Mouse (Mus musculus) limb, embryonic 14.5 days (tissue): ENCODE data around the gene Anks1b. TPM values are rescaled to one million over a fixed set of nuclear protein-coding genes. Genes with fewer than 3 reads are reported as not detected.
"Not testable (repeated sequence)": the region's sequence is repeated elsewhere in the genome, so short reads cannot be mapped to it uniquely, and the experiment has no call there.

Source experiments
- ATAC-seq: fragments of 200-750 bp; cut with Nextera tagmentation; 2 replicates; pipeline ENCODE4 v1.8.0; 2017; ENCODE audit warnings: low read depth, moderate number of reproducible peaks, moderate TSS enrichment; ENCODE audit not compliant: low FRiP score
- DNase-seq: peaks from one replicate; pipeline ENCODE4 v3.0.0-alpha.2; 2015; ENCODE audit warnings: low spot score
- H3K27ac ChIP-seq: fragments of 300-500 bp; sonication (generic); replicated peaks from 2 replicates; pipeline ENCODE4 v1.5.1; 2014; ENCODE audit warnings: low read depth, mild to moderate bottlenecking, low read length, moderate library complexity, mixed read lengths
- H3K27me3 ChIP-seq: fragments of 300-500 bp; sonication (generic); 2 replicates; pipeline ENCODE4 v1.6.1; 2014; ENCODE audit warnings: low read length, mixed read lengths; ENCODE audit not compliant: control insufficient read depth, insufficient read depth
- H3K36me3 ChIP-seq: fragments of 300-500 bp; sonication (generic); 2 replicates; pipeline ENCODE4 v1.6.1; 2014; ENCODE audit warnings: mild to moderate bottlenecking, low read length, moderate library complexity, mixed read lengths; ENCODE audit not compliant: control insufficient read depth, insufficient read depth
- H3K4me1 ChIP-seq: fragments of 300-500 bp; sonication (generic); 2 replicates; pipeline ENCODE4 v1.6.1; 2014; ENCODE audit warnings: antibody characterized with exemption, low read length, mixed read lengths; ENCODE audit not compliant: control insufficient read depth, insufficient read depth
- H3K4me2 ChIP-seq: fragments of 300-500 bp; sonication (generic); replicated peaks from 2 replicates; pipeline ENCODE4 v1.6.1; 2014; ENCODE audit warnings: low read depth, mild to moderate bottlenecking, low read length, moderate library complexity; ENCODE audit not compliant: severe bottlenecking
- H3K4me3 ChIP-seq: fragments of 300-500 bp; sonication (generic); replicated peaks from 2 replicates; pipeline ENCODE4 v1.5.1; 2014; ENCODE audit warnings: low read length
- H3K9ac ChIP-seq: fragments of 300-500 bp; sonication (generic); 2 replicates; pipeline ENCODE4 v1.6.1; 2014; ENCODE audit warnings: mild to moderate bottlenecking, low read depth, low read length, moderate library complexity; ENCODE audit not compliant: severe bottlenecking
- H3K9me3 ChIP-seq: fragments of 300-500 bp; sonication (generic); 2 replicates; pipeline ENCODE4 v1.6.1; 2016; ENCODE audit warnings: low read length; ENCODE audit not compliant: control insufficient read depth
- POLR2A ChIP-seq: fragments of 200-500 bp; IDR thresholded peaks from 2 replicates; pipeline ENCODE4 v1.8.0; 2012; ENCODE audit warnings: inconsistent platforms, mild to moderate bottlenecking, moderate library complexity, borderline replicate concordance; ENCODE audit not compliant: insufficient read depth, insufficient read length; ENCODE audit errors: extremely low read depth
- WGBS: fragments of 180-500 bp; shearing (Covaris S2); extraction: QIAGEN DNeasy Blood & Tissue Kit; methylation state at CpG from one replicate; pipeline ENCODE4 v1.1.7; 2014; 5-methylcytosine and 5-hydroxymethylcytosine counted together
- polyA plus RNA-seq, 2 experiments: library from polyadenylated mRNA; depleted of rRNA in 1 of 2; stranded (reverse) in 1 of 2; unstranded in 1 of 2; fragments of >200 nt; fragmentation: Nextera tagmentation in 1 of 2; extraction: Ambion mirVana in 1 of 2; gene quantifications; 2 replicates each; pipeline versions ENCODE4 v1.2.1 to v1.2.3; 2012 to 2014

Anks1b gene
- polyA plus RNA-seq, 2 experiments = 2.6 to 4.3 TPM

DNA sequence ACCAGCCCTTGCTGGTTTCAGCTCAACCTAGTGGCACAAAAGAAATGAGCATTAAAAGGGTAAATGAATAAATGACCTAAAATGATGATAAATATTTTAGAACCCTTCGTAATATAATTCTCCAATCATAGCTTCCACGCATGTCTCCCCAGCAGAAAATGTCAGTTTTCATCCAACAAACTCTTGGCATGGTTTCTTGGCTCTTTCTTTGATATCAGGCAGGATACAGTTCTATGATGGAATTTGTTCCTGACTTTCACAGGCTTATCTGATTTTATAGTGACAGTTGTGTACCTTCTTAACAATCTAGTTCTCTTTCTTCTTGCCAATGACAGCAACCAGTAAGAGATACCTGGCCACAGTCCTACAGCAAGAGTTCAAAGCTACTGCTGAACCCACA, 743.3 kb downstream of the Anks1b start:
- Histone ChIP-seq H3K4me2 (no peak overlapping the region), H3K4me1 (no peaks in the 10 kb centered on the region), H3K36me3 (no peaks in the 10 kb centered on the region), H3K9ac (no peak overlapping the region), H3K27me3 (no peaks in the 10 kb centered on the region), H3K9me3 (no peaks in the 10 kb centered on the region), H3K4me3 (no peak overlapping the region), H3K27ac (no peak overlapping the region)
- ATAC-seq = no peak
- TF ChIP-seq POLR2A = no peak
- DNase-seq = no peak
- WGBS = 91% methylated on average over 2 of the region's 2 CpGs

DNA sequence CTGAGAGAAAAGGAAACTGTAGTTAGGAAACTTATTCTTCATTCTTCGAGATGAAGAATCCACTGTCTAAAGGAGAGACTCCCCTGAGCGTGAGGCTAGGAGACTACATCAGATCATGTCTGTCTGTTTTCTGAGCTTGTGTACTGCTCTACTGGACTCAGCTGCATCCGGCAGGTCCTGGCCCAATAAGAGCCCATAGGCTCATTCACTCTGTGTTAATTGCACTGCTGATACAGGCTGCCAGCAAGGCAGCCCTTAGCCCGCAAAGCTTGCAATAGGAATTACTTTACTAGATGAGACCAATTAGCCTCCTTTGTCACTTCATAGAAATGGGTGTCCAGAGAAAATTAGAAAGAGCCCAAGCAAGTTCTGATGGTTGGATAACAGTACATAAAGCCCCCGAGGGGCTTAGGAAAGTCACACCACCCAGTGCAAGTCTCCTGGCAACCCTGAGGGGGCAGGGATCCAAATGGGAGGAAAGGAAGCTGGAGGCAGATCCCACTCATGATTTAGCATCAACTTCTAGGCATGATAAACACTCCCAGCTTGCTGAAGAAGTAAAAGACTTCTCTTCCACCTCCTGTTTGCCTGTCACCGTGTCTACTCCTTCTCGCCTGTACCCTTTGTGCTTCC, 744.5 kb downstream of the Anks1b start:
- no peaks in the 10 kb centered on the region for H3K36me3 ChIP-seq
- no peak overlapping the region for H3K27ac ChIP-seq
- ATAC-seq (no peak), DNase-seq (no peak)
- H3K4me1 ChIP-seq = no peaks in the 10 kb centered on the region
- no peaks in the 10 kb centered on the region for H3K27me3 ChIP-seq
- H3K9ac ChIP-seq = no peak overlapping the region
- no peaks in the 10 kb centered on the region for H3K9me3 ChIP-seq
- WGBS = 82% methylated on average over 7 of the region's 7 CpGs
- no peak for TF ChIP-seq POLR2A
- no peak overlapping the region for H3K4me3 ChIP-seq
- no peak overlapping the region for H3K4me2 ChIP-seq

DNA sequence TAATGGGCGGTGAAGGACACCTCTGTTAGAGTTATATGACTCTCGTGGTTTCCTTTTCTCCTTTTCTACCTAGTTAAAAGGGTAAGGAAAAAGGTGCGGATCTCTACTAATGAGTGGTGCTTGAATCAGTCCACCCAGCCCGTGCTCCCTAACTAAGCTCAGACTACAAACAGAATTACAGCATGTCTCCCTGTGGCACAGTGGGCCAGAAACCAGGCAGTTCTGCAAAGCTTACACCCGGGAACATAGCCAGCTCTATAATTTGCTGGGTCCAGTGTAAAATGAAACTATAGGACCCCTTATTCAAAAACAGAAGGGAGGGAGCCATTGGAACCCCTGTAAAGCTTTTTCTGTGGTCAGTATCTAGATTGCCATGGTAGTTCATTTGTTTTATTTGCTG, 754.2 kb downstream of the Anks1b start:
- Histone ChIP-seq H3K4me2 (no peak overlapping the region), H3K9me3 (no peaks in the 10 kb centered on the region), H3K36me3 (no peaks in the 10 kb centered on the region), H3K27ac (no peak overlapping the region), H3K4me3 (no peak overlapping the region), H3K27me3 (no peaks in the 10 kb centered on the region), H3K9ac (no peak overlapping the region), H3K4me1 (peaks cover 4% of the 10 kb centered on the region; the same call in 1 of the 2 replicates)
- no peak for ATAC-seq
- peak; percentile 28 for DNase-seq
- 53% methylated on average over 5 of the region's 5 CpGs for WGBS
- no peak for TF ChIP-seq POLR2A

DNA sequence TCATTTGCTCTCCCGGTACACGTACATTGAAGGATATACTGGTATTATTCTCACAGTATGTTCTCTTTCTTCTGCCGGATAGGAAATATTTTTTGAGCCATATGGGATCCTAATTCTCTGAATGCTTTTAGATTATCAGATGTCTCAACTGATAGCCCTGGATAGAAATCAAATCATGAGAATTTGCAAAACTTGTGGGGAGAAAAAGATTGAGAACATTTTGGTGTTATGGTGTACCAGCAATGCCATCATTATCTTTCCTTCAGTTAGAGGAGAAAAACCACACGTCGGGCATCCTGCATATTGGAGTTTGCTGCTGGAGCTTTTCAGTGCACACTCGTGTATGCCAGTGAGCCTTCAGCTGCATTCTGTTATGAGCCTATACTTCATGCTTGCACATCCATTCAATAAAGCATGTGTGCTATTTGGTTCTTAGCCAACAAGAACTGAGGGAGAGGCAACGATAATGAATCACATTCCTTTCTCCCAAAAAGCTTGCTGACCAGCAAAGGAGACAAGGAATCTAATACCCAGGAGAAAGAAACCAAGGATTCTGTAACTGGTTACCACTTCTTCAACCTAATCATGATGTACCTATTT, 756.9 kb downstream of the Anks1b start:
- WGBS = 63% methylated on average over 7 of the region's 7 CpGs
- Histone ChIP-seq H3K4me3 (no peak overlapping the region), H3K4me1 (peaks cover 4% of the 10 kb centered on the region; the same call in 1 of the 2 replicates), H3K36me3 (no peaks in the 10 kb centered on the region), H3K27ac (no peak overlapping the region), H3K9me3 (0 out of 2 replicates have a peak, but pooled peaks cover 3% of the 10 kb centered on the region), H3K27me3 (no peaks in the 10 kb centered on the region), H3K9ac (no peak overlapping the region), H3K4me2 (no peak overlapping the region)
- DNase-seq = peak; percentile 21
- no peak for TF ChIP-seq POLR2A
- ATAC-seq = no peak

DNA sequence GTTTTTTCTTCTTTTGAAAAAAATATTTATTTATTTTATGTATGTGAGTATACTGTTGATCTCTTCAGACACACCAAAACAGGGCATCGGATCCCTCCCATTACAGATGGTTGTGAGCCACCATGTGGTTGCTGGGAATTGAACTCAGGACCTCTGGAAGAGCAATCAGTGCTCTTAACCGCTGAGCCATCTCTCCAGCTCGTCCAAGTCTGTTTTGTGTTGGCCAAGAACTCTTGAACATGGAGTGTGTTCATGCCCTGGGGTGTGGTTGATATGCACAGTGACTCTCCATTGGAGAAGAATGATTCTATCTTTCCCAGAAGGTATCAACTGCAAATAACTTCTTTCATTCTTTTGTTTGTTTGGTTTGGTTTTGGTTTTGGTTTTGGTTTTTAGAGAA, 757.5 kb downstream of the Anks1b start:
- H3K9me3 ChIP-seq, H3K4me1 ChIP-seq, H3K36me3 ChIP-seq, H3K9ac ChIP-seq, H3K27ac ChIP-seq, H3K4me2 ChIP-seq, ATAC-seq, H3K4me3 ChIP-seq, DNase-seq, H3K27me3 ChIP-seq: not testable (repeated sequence)
- 92% methylated on average over 3 of the region's 3 CpGs for WGBS
